Mouse (Mus musculus): ENCODE data around the gene Sh3bgrl3.

DNA sequence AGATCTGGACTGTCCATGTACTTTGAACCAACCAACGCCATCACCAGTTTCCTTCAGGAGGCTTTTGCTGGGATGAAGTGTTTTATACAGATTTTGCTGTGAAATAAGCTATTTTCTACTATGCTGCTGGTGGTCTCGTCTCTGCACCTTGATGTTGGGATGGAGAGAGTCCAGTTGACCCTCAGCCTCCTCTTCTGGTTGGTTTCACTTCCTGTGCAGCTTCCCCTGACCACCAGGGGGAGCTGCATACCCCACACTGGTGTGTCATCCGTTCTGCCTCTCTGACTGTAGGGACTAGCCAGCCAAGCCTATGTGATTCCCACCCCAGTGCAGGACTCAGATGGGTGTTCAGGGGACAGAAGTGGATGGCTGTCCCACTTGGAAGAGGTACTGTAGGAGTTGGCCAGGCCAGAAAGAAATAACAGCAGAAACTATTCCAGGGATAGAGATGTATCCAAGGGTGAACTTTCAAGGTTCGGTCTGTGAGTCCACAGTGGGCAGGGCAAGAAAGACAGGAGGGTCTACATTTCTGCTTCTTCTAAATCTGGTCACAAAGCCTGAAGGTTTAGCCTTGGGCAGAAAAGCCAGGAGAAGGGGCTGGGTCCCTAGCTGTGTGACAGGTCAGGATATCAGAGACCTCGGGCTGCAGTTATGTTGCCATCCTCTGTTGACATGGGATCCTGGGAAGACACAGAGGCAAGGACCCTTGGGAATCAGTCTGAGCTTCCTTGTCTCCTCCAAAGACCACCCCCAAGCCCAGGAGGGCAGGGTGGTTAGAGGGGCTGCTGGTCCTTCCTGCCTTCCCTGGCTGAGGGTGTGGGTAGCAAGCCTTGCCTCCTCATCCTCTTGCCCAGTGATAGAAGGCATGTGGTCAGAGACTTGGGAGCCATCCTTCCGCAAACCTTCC lies 36.0 kb downstream of the Sh3bgrl3 start:
- peak; percentile 92; the same call in 1 of the 2 replicates for TF ChIP-seq CTCF (IDR thresholded peaks at IDR 0.05; ENCODE audit: extremely low read depth, insufficient read length, insufficient replicate concordance, low read depth, low read length)
- no peak for TF ChIP-seq POLR2A (IDR thresholded peaks at IDR 0.05; ENCODE audit: low read depth, low read length)

Data from small intestine, adult 2 months (tissue).